Mouse (Mus musculus) MEL (cell line): ENCODE measurements at regions not wholly inside any gene's neighbourhood (a gene's known extent, or its start where the extent isn't known, plus 50 kb on each side); places are given as distances from the start of the nearest gene placed in this dataset.
"Not testable (repeated sequence)": the region's sequence is repeated elsewhere in the genome, so short reads cannot be mapped to it uniquely, and the experiment has no call there.

Experiments
- CHD2 ChIP-seq: IDR thresholded peaks from 2 replicates; pipeline ENCODE4 v1.6.1; 2011; ENCODE audit warnings: low read length, improper control_type of control experiment
- CTCF ChIP-seq, 3 experiments: IDR thresholded peaks in 2 of 3; conservative IDR thresholded peaks in 1 of 3; 2 replicates each; pipeline ENCODE4 v1.5.1; 2011 to 2012; ENCODE audit warnings: low read length in 3 of 3, low read depth in 2 of 3, mild to moderate bottlenecking in 2 of 3, improper control_type of control experiment in 1 of 3, inconsistent platforms in 1 of 3, mixed read lengths in 1 of 3, moderate library complexity in 1 of 3; ENCODE audit not compliant: control insufficient read depth in 1 of 3, insufficient read depth in 1 of 3, poor library complexity in 1 of 3, severe bottlenecking in 1 of 3
- E2F4 ChIP-seq: IDR thresholded peaks from 2 replicates; pipeline ENCODE4 v1.6.1; 2011; ENCODE audit warnings: low read depth, low read length, improper control_type of control experiment, borderline replicate concordance
- EP300 ChIP-seq, 2 experiments: IDR thresholded peaks; 2 replicates each; pipeline ENCODE4 v1.6.1; 2011; ENCODE audit warnings: improper control_type of control experiment in 2 of 2, low read length in 2 of 2, low read depth in 1 of 2, mild to moderate bottlenecking in 1 of 2
- MEF2A ChIP-seq: IDR thresholded peaks from 2 replicates; pipeline ENCODE4 v1.6.1; 2014; ENCODE audit warnings: low read depth, mild to moderate bottlenecking, inconsistent platforms, low read length, improper control_type of control experiment; ENCODE audit not compliant: poor library complexity, insufficient replicate concordance, severe bottlenecking; ENCODE audit errors: extremely low read depth
- POLR2A ChIP-seq, 2 experiments: IDR thresholded peaks; 2 replicates each; pipeline ENCODE4 v1.6.1; 2011 to 2012; ENCODE audit warnings: low read length in 2 of 2, mild to moderate bottlenecking in 2 of 2, control low read depth in 1 of 2, improper control_type of control experiment in 1 of 2, low read depth in 1 of 2, moderate library complexity in 1 of 2; ENCODE audit not compliant: control insufficient read depth in 1 of 2, insufficient read depth in 1 of 2, poor library complexity in 1 of 2
- RCOR1 ChIP-seq: IDR thresholded peaks from 2 replicates; pipeline ENCODE4 v1.6.1; 2012; ENCODE audit warnings: low read depth, mild to moderate bottlenecking, inconsistent platforms, low read length, improper control_type of control experiment
- SIN3A ChIP-seq: IDR thresholded peaks from 2 replicates; pipeline ENCODE4 v1.6.1; 2012; ENCODE audit warnings: low read length, improper control_type of control experiment, inconsistent platforms
- TAL1 ChIP-seq: IDR thresholded peaks from 2 replicates; pipeline ENCODE4 v1.6.1; 2012; ENCODE audit warnings: mild to moderate bottlenecking, inconsistent platforms, low read length, moderate library complexity, mixed read lengths

- not testable (repeated sequence) for TF ChIP-seq CTCF (IDR thresholded peaks at IDR 0.05 in 2 of 3, conservative IDR thresholded peaks at IDR 0.05 in 1 of 3; ENCODE audit: control insufficient read depth in 1 of 3, insufficient read depth in 1 of 3, low read depth in 2 of 3, low read length in 3 of 3, poor library complexity in 1 of 3, severe bottlenecking in 1 of 3); POLR2A (IDR thresholded peaks at IDR 0.05; ENCODE audit: control insufficient read depth in 1 of 2, insufficient read depth in 1 of 2, low read depth in 1 of 2, low read length in 2 of 2, poor library complexity in 1 of 2); TAL1; SIN3A; RCOR1; MEF2A; CHD2; E2F4; EP300 (IDR thresholded peaks at IDR 0.05; ENCODE audit: low read depth in 1 of 2, low read length in 2 of 2)
These were observed 731.6 kb upstream of the Pcdh10 start for GRCm38 (mm10) chr3:44646600-44646999.
